Mouse (Mus musculus): ENCODE measurements around the gene 4933430I17Rik.

DNA sequence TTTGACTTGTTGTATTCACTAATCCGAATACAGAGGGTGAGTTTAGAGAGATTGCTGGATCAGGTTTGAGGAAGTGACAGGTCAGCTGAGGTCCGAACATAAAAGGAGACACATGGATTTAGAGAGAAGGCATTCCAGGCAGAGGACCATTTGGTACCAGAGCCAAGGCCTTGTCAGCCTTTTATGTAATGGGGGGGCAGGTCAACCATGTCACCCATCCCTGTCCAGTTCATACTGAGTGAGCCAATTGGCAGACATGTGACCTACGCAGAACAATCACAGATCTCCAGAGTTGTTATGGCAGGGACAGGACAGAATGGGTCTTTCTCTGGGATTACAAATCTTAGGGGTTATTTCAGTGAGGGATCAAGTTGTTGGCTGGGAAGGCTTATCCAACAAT is 19.2 kb upstream of the 4933430I17Rik start:
- TF ChIP-seq POLR2A (IDR thresholded peaks at IDR 0.05; ENCODE audit: low read depth, low read length) (no peak), CTCF (IDR thresholded peaks at IDR 0.05; ENCODE audit: extremely low read depth, insufficient read length, insufficient replicate concordance, low read depth, low read length) (no peak)
